7 mouse cellular contexts compared by ENCODE assay signal in genomic region chr14:17173218-17173617, GRCm38 (mm10).
DNase-seq lines count a peak whose midpoint lies in the region; ATAC-seq lines count a peak whose summit lies in the region.

No protein-coding gene starts in this region.

- H3K9ac ChIP-seq in hindbrain, embryonic 15.5 days, result peak overlapping the region; percentile 61

- no peaks in the 10 kb centered on the region for H3K27me3 ChIP-seq in hindbrain, embryonic 15.5 days

- H3K9me3 ChIP-seq in hindbrain, embryonic 15.5 days, result no peaks in the 10 kb centered on the region

- H3K4me2 ChIP-seq in hindbrain, embryonic 15.5 days, result peak overlapping the region; percentile 98

- peak; percentile 20 for ATAC-seq in common myeloid progenitor, adult 5-6 weeks (replicated peaks; ENCODE audit: low read depth, poor library complexity, severe bottlenecking)
- ATAC-seq in hindbrain, embryonic 15.5 days (ENCODE audit: low FRiP score, low read depth), result no peak

- 30% methylated on average over 7 of the region's 7 CpGs for WGBS in hindbrain, embryonic 15.5 days

- no peaks in the 10 kb centered on the region for H3K36me3 ChIP-seq in hindbrain, embryonic 15.5 days

- peaks cover 18% of the 10 kb centered on the region for H3K4me1 ChIP-seq in hindbrain, embryonic 15.5 days (replicated peaks)

- peak; percentile 2 for DNase-seq in ES-CJ7 (ENCODE audit: low read depth, low spot score)
- DNase-seq in lung, postnatal 14 days, result peak; percentile 5
- no peak for DNase-seq in urinary bladder, postnatal 36 days (ENCODE audit: low spot score in 2 of 2)
- DNase-seq in T-cell, adult 2 months (ENCODE audit: low spot score), result no peak
- no peak for DNase-seq in urinary bladder, adult 18-20 months (ENCODE audit: low spot score in 2 of 2)

- H3K4me3 ChIP-seq in hindbrain, embryonic 15.5 days, result peak overlapping the region; percentile 72

- H3K27ac ChIP-seq in hindbrain, embryonic 15.5 days (replicated peaks), result no peak overlapping the region

Comparison
In these comparisons a context has a peak if more than half of its experiments do, and no peak if none do; other contexts are left out.
1. DNase-seq: peak in ES-CJ7 (single experiment) and lung, postnatal 14 days (single experiment); none in urinary bladder, postnatal 36 days (0 of 2), T-cell, adult 2 months (single experiment) and urinary bladder, adult 18-20 months (0 of 2).